Mouse (Mus musculus): ENCODE results near the gene Fam184a.

DNA sequence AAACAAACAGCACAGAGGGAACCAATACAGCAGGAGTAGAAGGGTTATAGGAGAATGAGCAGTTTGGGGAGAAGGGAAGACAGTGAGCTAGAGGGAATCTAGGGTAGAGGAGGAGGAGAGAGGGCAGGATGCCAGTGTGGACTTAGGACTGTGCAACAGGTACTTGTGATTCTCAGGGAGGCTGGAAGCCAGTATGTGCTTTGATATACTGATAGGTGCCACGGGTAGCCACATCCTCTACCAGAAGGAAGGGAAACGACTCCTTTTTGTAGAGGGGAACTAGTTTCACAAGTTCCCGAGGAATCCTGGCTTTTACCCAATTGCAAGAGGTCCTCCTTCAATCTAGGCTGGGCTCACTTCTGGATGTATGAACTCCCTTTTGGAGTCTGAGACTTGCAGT, 65.1 kb downstream of the Fam184a start:
- no peak for TF ChIP-seq POLR2A (IDR thresholded peaks at IDR 0.05; ENCODE audit: borderline replicate concordance, extremely low read depth, insufficient read depth, insufficient read length, poor library complexity, severe bottlenecking)
- no peak for TF ChIP-seq CTCF (IDR thresholded peaks at IDR 0.05; ENCODE audit: borderline replicate concordance, extremely low read depth, insufficient read depth, insufficient read length)
